Mouse (Mus musculus): ENCODE data around the gene Vps36. TPM values are rescaled to one million over a fixed set of nuclear protein-coding genes. Genes with fewer than 3 reads are reported as not detected.

The Vps36 gene
- 10 to 100 TPM; 25.9 to 43.3 (median 32.2) TPM for polyA plus RNA-seq (2017; shearing (Covaris generic))

DNA sequence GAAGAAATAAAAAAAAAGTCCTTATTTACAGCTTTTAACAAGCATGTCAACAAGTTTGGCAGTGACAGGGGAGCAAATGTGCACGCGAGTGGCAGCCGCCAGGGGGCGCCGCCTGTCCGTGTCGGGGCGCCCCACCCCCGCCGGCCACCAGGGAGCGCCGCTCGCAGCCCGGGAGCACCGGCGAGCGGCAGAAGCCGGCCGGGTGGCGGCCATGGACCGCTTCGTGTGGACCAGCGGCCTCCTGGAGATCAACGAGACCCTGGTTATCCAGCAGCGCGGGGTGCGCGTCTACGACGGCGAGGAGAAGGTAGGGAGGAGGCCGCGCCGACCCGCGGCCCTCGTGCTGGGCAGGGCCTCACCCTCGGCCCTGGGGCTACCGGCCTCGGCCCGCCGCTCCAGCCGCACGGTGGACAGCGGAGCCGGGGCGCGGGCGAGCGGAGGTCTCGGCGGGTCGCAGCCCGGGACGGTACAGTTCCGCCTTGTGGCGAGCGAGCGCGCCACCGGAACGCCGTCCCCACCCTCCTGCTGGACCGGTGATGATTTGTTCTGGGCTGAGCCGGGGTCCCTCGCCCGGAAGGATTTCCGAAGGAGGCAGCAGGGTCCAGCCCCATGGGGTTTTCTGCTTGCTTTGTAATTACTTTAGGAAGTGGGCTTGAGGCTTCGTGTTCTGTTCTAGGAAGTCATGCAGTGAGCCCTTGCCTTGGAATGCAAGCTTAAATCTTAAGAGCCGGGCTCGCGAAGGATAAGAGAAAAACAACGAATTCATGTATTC is at the start of gene Vps36:
Gene Vps36, plus strand, starts transcription at position 150 of the 772 bp plus-strand sequence.
- ATAC-seq = peak; percentile 86

DNA sequence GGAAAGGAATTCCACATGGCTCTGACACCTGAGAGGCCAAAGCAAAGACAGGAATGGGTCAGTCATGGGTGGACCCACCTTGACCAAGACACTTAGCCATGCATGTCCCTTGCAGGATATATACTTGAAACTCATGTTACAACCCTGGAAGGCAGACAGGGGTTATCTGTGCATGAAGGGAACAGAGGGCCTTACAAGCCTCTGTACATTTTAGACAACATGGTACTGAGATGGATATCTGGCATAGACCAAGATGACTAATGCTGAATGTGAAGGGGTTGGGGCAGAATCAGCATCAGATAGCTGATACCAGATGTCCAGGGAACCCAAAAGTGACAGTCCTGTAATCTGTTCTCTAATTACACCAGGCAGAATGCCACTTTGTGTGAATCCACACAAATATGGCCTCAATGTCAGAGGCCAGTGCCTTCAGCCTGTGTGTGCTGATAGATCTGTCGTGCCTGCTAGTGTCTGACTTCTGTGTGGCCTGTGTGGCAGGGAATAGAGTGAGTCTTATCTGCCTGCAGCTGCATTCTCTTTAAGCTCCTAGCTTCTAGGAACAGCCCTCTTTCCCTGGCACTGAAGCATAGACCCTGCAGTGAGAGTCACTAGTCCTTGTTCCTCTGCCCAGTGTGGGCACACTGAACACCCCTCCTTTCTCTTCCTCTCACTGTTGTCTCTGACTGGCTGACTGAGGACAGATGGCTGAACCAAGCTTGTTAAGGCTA is 48.7 kb upstream of the Vps36 start:
- ATAC-seq = no peak

DNA sequence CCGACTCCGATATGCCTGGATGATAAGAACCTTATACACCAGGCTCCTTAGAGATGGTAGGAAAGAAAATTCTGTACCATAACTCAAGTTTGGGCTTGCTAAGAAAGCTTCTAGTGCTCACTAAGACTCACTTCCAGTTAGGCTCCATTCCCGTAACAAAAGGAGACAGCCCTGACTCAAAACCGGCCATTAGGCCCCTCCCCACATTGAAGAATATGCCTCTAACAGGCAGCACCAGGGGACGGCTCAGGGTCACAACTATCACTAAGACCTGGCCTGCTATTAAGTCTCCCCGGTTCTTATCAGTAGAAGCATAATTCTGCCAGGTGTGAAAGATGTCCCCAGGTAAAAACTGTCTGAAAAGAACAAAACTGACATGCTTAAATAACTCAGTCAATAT is 46.8 kb upstream of the Vps36 start:
- no peak for ATAC-seq

DNA sequence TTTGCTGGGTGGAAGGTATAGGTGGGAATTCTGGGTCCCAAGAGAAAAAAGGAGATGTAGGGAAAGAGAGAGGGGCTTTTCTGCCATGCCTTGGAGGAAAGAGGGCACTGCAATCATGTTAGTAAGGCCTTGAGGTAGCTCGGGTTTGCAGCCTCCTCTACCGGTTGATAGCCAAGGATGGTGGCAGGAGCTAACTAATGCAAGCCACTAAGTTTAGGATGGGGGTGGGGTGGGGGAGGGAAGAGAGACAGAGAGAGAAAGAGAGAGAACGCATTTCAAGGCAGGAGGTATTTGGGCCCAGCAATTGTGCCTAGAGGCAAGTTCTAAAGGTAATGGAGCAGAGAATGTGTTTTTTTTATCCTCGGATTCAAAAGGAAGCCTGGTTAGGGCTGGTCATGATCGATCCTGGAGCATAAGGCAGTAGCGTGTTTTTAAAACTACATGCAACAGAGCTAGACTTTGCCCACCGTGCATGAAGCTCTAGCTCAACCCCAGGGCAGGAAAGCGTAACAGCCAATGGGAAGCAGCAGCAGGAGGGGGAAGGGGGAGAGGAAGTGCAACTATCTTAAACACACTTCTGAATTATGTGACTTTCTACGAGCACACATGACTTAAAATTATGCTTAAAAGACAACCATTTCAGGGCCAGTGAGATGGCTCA is 44.8 kb upstream of the Vps36 start:
- ATAC-seq = no peak

DNA sequence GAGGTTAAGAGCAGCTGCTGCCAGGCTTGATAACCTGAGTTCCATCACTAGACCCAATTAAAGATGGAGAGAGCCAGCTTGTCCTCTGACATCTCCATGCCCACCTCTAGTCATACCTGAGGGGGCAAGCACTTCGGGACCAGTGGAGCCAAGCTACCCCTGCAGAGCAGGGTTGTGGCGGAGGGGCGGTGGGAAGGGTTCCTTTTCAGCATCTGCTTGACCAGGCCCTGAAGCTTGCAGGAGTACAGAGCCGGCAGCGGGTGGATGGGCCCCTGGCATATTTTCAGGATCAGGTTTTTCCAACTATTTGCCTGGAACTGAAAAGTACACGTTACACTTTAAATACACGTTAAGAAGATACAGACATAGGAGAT is 44.3 kb upstream of the Vps36 start:
- no peak for ATAC-seq

DNA sequence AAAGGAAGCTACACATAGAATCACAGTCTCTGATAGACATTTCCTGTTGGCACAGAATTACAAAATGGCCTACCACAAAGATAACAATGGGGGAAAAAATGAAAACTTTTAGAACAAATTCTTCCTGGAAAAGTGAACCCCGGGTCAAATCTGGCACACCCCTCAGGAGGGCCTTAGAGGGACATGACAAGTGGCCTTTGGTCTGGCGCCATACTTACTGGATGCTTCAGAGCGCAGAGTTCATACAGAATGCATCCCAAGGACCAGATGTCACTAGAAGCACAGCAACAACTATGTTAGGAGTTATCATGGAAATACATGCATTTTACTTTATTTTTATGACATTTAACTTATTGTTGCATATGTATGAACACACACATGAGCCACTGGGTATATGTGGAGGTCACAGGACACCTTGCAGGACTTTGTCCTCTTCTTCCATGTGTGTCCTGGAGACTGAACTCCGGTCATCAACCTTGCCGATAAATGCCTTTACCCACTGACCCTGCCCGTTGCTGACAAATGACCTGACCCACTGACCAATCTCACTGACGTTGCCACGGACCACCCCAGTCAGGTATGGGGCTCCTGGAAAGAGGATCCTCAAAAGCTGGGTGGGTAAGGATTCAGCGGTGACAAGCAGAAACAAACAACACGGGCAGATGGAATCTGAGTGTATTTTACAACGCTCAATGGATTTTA is 42.8 kb upstream of the Vps36 start:
- ATAC-seq = no peak

DNA sequence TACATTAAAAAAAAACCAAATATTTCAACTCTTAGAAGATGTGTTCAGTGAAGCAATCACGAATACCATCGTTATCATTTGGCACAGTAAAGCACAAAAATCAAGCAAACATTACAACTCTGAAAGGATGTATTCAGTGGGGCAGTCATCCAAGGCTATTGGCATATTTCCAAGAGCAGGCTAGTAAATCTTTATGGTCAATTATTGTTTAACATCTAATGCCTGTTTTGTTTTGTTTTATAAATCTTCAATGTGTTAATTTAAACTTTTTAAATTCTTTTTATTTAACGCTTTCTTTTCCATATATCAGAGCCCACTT is 42.3 kb upstream of the Vps36 start:
- ATAC-seq = no peak

DNA sequence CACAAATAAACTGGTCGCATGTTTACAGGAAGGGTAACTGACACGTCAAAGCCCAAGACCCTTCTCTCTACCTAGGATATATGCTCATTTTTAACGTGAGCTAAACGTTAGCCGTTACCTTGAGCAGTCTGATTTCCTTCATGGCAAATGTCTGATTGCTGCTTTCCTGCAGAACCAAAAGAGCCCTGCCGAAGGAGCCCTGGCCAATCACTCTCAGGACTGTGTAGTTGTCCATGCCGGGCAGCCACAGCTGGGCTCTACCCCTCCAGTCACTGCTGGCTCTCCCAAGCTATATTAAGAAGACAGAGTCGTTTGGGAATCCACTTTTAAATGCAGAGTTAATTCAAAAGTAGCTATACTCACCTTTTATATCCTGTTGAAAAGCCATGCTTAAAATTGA is 30.4 kb upstream of the Vps36 start:
- no peak for ATAC-seq

DNA sequence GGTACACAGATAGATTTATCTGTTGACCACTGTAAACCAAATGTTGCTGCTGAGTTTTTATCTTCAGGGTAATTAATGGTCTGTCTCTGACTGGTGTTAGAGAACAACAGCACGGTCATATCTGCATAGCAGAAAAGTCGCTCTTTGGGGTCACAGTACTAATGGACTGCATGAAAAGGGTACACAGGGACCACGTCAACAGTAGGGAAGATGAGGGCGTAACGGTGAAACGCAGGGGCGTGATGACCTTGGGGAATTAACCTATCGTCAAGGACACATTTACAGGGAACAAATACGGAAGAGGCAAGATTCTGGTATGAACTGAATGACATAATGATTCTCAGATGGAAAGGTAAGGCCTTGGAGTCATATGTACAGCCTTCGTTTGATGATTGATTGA is 28.2 kb upstream of the Vps36 start:
- no peak for ATAC-seq

DNA sequence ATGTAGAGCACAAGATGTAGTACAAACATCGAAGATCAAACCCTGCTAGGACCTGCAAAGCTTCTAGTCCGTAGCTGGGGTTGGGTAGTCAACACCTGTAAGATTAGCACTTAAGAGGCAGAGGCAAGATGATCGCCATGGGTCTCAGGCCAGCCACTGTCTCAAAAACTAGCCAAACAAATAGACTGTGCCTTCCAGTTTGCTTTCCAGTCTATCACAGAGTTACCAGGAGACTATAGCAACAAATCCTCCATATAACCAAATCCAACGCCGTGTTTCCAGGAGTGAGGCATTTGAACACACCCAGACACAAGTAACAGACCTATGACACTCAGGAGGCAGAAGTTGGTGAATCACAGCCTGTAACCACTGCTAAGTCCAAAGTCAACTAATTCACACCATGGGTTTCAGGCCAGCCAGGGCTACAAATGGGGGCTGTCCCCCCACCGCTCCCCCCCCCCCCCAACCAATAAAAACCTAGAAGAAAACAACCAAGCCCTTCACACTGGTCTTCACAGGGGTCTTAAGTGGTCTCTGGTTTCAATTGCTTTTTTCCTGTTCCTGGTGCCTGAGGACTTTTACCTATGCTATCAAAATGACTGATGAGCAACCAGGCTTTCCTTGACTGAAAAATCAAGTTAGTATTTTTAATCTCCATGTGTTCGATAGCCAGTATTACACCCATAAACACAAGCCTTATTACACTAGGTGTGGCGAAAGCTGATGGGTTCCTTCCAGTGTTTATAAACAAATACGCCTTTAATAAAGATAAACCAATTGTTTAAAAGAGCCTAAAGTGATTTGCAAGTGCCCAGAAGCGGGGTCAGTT is 27.1 kb upstream of the Vps36 start:
- peak; percentile 40 for ATAC-seq

DNA sequence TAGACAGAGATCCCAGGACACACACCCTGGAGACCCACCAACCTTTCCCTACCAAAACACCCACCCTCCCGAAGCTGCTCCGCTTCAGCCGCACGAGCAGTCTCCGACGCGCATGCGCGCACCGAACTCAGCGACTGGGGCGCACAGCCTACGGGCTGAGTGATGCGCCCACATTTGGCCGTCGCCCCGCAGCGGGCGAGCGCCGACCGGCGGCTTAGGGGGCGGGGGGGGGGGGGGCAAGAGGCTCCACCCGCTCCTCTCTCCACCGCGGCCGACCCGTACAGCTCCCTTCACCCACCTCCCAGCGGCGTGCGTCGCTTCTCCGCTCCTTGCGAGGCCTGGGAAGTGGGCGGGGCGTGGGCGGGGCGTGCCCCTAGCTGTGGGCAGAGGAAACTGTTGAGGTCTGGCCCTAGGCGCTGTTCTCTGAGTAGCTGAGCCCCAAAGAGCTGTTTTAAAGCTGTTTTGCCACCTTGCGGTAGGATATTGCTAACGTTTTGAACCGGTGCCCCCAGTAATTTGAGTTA is 26.5 kb upstream of the Vps36 start, which contains the start of gene Nek3:
Gene Nek3, minus strand, starts transcription at position 356 of the 524 bp plus-strand sequence.
- peak; percentile 94 for ATAC-seq

DNA sequence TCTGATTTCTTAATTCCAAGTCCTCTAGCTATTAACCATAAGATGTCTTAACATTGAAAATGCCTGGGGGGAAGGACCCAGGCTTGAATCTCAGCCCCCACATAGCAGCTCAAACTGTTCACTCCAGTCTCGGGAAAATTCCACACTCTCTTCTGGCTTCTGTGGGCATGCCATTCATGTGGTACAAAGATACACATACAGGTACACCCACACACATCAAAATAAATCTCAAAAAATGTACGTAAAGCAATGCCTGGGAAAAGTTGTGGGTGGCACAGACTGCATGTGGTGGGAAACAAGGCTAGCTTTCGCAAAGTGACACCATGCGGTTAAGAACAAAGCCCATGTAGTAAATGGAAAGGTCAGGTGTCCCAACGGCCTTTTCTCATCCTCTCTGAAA is 23.4 kb upstream of the Vps36 start:
- ATAC-seq = no peak

DNA sequence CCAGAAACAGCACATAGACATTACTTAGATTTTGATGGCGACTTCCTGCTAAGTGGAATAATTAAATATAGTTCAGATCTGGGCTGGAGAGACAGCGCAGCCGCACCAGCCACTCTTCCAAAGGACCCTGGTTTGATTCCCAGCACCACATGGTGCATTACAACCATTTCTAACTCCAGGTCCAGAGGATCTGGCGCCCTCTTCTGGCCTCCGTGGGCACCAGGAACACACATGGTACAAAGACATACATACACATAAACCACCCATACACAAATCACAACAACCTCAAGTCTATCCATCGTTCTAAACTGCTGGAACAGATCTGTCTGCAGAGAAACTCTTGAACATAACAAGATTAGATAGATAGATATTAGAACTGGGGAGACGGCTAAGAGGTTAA is 16.6 kb upstream of the Vps36 start:
- ATAC-seq = no peak

DNA sequence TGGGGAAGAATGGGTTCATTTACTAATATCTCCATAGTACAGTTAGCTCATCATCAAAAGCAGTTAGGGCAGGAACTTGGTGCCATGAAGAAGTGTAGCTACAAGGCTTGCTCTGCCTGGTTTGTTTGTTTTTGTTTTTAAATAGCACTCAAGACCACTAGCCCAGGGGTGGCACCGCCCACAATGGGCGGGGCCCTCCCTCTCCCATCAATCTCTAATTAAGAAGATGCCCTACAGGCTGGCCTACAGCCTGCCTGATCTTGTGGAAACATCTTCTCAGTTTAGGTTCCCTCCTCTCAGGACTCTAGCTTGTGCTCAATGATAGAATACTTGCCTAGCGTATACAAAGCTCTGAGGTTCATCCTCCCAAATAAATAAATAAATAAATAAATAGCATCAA is 7.7 kb upstream of the Vps36 start:
- peak; percentile 20 for ATAC-seq

DNA sequence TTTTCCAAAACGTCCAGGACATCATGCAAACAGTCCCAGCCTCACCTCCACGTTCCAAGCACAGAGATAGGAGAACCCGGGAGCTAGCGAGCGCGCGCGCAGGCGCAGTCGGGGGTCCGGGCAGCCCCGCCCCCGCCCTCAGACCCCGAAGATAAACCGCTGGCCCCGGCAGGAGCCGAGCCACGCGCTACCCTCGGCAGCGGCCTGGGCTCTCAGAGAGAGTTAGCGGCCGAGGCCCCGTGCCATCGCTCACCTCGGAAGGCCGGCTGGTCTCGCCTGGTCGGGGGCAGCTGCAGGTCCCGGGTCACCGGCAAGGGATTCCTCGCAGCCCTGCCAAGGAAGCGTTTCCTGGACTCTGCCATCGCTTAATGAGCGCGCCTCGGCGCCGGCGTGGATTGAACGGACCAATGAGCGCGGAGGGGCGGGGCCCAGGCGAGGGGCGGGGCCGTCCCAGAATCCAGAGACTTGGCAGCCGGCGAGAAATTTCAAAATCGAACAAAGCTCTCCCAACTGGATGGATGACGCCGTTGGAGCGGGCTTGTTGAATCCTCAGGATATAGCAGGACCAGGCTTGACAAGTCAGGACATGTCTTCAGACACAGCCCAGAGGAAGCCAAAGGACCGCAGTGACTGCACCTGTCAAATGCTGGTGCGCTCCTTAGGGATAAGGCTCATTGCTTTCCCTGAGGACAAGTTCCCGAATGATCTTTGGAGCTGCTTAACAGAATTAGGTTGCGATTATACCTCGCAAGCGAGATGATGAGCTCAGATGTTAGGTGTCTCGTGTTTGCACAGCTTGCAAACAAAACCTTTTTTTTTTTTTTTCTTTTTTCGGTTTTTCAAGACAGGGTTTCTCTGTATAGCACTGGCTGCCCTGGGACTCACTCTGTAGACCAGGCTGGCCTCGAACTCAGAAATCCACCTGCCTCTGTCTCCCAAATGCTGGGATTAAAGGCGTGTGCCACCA is 6.9 kb upstream of the Vps36 start, which contains the start of gene Ckap2:
Gene Ckap2, minus strand, starts transcription at position 389 of the 967 bp plus-strand sequence.
- ATAC-seq = peak; percentile 96

DNA sequence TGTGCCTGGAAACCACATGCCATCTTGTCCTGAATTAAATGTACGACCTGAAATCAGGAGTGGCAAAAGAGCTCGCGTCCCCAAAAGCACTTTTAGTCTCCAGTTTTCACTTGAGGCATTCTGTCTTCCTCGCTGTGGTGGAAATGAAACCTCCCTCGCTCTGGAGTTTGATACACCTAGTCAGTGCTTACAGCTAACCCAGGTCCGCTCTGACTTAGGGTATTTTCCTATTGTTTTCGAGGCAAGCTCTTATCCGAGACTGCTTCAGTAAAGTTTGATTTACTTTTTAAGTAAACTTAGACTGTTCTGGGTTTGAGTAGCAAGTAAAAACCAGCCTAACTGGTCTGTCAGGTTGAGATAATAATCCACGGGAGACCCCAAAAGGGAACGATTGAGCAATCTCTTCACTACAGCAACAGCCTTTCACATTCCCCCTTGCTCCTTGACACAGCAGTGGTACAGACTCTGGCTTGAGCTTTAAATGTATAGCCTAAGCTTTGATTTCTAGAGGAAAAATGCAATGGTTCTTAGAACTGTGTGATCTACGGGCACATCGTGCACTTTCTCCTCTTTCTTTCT is 912 bp downstream of the Vps36 start:
- ATAC-seq = peak; percentile 55

DNA sequence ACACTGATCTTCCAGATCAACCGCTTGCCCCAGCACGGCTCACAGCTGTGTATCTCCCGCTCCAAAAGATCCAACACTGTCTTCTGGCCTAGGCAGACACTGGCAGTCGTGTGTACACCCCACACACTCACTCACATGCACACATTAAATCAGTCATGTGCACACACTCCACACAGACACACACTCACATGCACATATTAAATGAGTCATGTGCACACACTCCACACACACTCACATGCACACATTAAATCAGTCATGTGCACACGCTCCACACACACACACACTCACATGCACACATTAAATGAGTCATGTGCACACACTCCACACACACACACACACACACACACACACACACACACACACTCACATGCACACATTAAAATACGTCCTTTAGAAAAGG is 5.3 kb downstream of the Vps36 start:
- ATAC-seq = no peak

DNA sequence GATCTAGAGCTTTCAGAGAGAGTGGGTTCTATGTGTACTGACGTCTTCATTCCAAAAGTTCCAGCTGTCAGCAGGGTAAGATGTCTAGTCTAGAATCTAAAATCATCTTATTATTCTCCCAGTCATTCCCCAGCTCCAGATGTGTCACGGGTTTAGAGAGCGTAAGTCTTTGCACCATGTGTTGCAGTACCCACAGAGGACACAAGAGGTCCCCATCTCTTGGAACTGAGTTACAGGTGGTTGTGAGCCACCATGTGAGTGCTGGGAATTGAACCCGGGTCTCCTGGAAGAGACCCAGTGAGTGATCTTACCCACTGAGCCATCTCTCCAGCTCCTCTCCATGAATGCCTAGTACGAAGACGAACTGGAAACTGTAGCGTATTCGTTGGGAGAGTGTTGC is 6.9 kb downstream of the Vps36 start:
- ATAC-seq = no peak

DNA sequence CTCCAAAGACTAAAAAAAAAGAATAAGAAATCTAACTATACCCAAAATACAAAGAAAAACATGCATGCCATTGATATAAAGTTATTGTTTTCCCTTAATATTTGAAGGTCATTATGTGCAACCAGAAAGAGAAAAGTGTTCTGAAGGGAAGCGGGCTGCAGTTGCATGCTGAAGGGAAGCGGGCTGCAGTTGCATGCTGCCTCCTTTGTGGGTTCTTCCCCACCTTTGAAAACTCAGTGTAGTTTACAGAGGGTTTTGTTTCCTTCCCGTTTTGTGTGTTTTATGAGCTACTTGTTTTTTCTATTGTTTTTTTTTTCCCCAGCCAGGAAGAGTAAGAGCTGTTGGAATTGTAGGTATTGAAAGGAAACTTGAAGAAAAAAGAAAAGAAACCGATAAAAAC is 14.9 kb downstream of the Vps36 start:
- no peak for ATAC-seq

DNA sequence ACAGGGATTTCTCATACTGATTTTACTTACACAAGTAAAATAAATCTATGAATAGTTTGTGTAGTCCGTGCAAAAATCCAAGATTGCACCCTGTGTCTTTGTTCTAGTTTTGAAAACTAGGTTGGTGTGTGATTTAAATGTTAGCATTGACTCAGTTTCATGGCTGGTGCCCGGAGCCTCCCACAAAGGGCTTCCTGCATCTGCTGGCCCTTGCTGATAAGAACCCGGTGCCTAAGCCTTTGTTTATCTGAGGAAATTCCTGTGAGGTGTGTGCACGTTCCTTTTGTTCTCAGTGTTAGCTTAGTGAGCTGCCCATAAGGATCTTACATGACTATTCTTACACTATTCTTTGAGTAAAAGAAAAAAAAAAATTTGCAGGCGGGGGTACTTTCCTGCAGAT is 16.4 kb downstream of the Vps36 start:
- no peak for ATAC-seq
